Mouse (Mus musculus) small intestine, adult 2 months (tissue): ENCODE measurements around the gene Dph1.

ENCODE experiments used
- CTCF ChIP-seq: fragments of 200-500 bp; IDR thresholded peaks from 2 replicates; pipeline ENCODE4 v1.5.1; 2012; ENCODE audit warnings: low read depth, mild to moderate bottlenecking, control low read depth, inconsistent platforms, low read length, moderate library complexity, mixed read lengths; ENCODE audit not compliant: insufficient replicate concordance, insufficient read length; ENCODE audit errors: extremely low read depth
- POLR2A ChIP-seq: fragments of 200-500 bp; IDR thresholded peaks from 2 replicates; pipeline ENCODE4 v1.6.1; 2012; ENCODE audit warnings: low read depth, mild to moderate bottlenecking, control low read depth, inconsistent platforms, low read length, moderate library complexity

DNA sequence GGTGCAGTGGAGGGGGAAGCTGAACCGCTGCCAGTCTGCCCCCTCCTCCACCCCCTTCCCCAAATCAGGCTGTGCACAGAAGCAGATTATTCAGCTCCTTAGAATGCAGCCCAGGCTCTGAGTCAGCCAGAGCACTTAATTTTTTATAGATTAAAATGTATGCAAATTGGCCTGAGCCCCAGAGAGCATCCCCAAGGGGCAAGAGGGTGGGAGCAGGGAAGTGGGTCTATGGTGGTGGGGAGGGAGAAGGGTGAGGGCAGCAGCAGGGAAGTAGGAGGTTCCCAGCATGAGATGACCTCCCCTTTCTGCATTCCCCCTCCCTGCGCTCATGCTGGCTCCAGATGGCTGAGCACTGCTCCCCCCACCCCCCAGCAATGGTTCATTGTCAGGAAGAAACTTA, 6.1 kb downstream of the Dph1 start:
- TF ChIP-seq CTCF (no peak), POLR2A (no peak)
